Comparison of ENCODE assay signal across 8 mouse cellular contexts in the genomic region with DNA sequence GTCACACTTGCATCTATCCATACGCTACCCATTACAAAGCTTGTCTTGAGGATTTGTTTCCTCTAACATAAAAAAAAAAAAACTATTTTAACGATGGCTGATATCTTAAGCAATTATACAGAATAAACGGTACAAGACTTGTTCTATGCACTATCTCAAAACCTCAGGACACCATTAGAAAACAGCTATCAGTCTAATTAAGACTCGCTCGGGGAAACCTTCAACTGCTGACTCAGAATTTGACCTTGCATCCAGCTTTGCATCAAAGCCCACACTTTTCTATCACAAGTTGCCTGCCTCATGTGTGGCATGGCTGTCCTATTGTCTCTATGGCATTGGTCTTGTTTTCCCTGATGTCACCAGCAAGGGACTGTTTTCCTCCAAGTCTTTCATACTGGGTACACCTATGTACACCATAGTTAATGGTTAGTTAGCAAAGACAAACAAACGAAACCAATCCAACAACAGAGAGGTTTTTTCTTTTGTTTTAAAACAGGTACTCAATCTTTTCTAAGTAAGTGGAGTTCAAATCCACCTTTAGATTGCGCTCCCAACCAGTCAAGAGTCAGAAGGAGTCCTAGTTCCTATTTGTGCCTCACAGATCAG. TPM values are rescaled to one million over a fixed set of nuclear protein-coding genes. Genes with fewer than 3 reads are reported as not detected.
DNase-seq lines count a peak whose midpoint lies in the region; ATAC-seq and TF ChIP-seq lines count a peak whose summit lies in the region.

No protein-coding gene starts in this region.

- H3K9me3 ChIP-seq in heart, embryonic 15.5 days (replicated peaks): no peaks in the 10 kb centered on the region
- H3K9me3 ChIP-seq in hindbrain, embryonic 14.5 days (ENCODE audit: control insufficient read depth, low read length): no peaks in the 10 kb centered on the region
- H3K9me3 ChIP-seq in midbrain, embryonic 13.5 days: no peaks in the 10 kb centered on the region

- H3K36me3 ChIP-seq in heart, embryonic 15.5 days: peaks cover 54% of the 10 kb centered on the region
- H3K36me3 ChIP-seq in hindbrain, embryonic 14.5 days (replicated peaks; ENCODE audit: control insufficient read depth, insufficient read depth): peaks cover 63% of the 10 kb centered on the region
- H3K36me3 ChIP-seq in midbrain, embryonic 13.5 days: peaks cover 54% of the 10 kb centered on the region

- no peak for TF ChIP-seq POLR2A in bone marrow, adult 2 months (IDR thresholded peaks at IDR 0.05; ENCODE audit: borderline replicate concordance, control insufficient read depth, low read depth, low read length)

- no peak for ATAC-seq in heart, embryonic 15.5 days (replicated peaks; ENCODE audit: insufficient number of reproducible peaks, insufficient read depth, low FRiP score, low read depth)
- ATAC-seq in hindbrain, embryonic 14.5 days (ENCODE audit: low FRiP score): no peak
- ATAC-seq in midbrain, embryonic 13.5 days: no peak

- WGBS in heart, embryonic 15.5 days: 80% methylated on average over 7 of the region's 7 CpGs
- WGBS in bone marrow, adult 2 months: 62% methylated on average over 7 of the region's 7 CpGs
- WGBS in hindbrain, embryonic 14.5 days: 91% methylated on average over 7 of the region's 7 CpGs
- WGBS in midbrain, embryonic 13.5 days: 89% methylated on average over 7 of the region's 7 CpGs

- H3K27me3 ChIP-seq in heart, embryonic 15.5 days: no peaks in the 10 kb centered on the region
- H3K27me3 ChIP-seq in hindbrain, embryonic 14.5 days (ENCODE audit: control insufficient read depth, insufficient read depth, low read length): no peaks in the 10 kb centered on the region
- no peaks in the 10 kb centered on the region for H3K27me3 ChIP-seq in midbrain, embryonic 13.5 days

- H3K4me1 ChIP-seq in heart, embryonic 15.5 days (replicated peaks): peaks cover 22% of the 10 kb centered on the region
- no peaks in the 10 kb centered on the region; the same call in 1 of the 2 replicates for H3K4me1 ChIP-seq in bone marrow, adult 2 months (ENCODE audit: control insufficient read depth, insufficient read depth, low read length)
- H3K4me1 ChIP-seq in hindbrain, embryonic 14.5 days (replicated peaks; ENCODE audit: control insufficient read depth, insufficient read depth, low read length): peaks cover 26% of the 10 kb centered on the region
- H3K4me1 ChIP-seq in midbrain, embryonic 13.5 days (replicated peaks): peaks cover 26% of the 10 kb centered on the region

- intact Hi-C loops in heart, postnatal 10 days (cut with DNase I): loop anchor here (2.0 kb wide), 1 partner anchor 174 kb away; no protein-coding TSS in a partner anchor

- H3K4me3 ChIP-seq in heart, embryonic 15.5 days: peak overlapping the region; percentile 80
- H3K4me3 ChIP-seq in bone marrow, adult 2 months (replicated peaks; ENCODE audit: control insufficient read depth, low read depth, low read length): peak overlapping the region; percentile 36
- H3K4me3 ChIP-seq in hindbrain, embryonic 14.5 days (replicated peaks; ENCODE audit: low read length): peak overlapping the region; percentile 96; the same call in 1 of the 2 replicates
- peak overlapping the region; percentile 85 for H3K4me3 ChIP-seq in midbrain, embryonic 13.5 days (replicated peaks)

- TF ChIP-seq CTCF in bone marrow, adult 2 months (IDR thresholded peaks at IDR 0.05; ENCODE audit: control insufficient read depth, insufficient read depth, low read length): no peak

- no peak for DNase-seq in heart, postnatal 10 days
- no peak for DNase-seq in hindbrain, embryonic 14.5 days (ENCODE audit: low spot score)
- DNase-seq in cerebellum, postnatal 14 days: no peak
- DNase-seq in thymus, postnatal 14 days: no peak
- DNase-seq in cerebellum, postnatal 36 days: no peak

- no peak overlapping the region for H3K27ac ChIP-seq in heart, embryonic 15.5 days
- no peak overlapping the region for H3K27ac ChIP-seq in bone marrow, adult 2 months (ENCODE audit: control insufficient read depth, insufficient read depth, low read depth, low read length, poor library complexity)
- no peak overlapping the region for H3K27ac ChIP-seq in hindbrain, embryonic 14.5 days
- no peak overlapping the region for H3K27ac ChIP-seq in midbrain, embryonic 13.5 days

- H3K4me2 ChIP-seq in heart, embryonic 15.5 days: peak overlapping the region; percentile 72
- H3K4me2 ChIP-seq in hindbrain, embryonic 14.5 days (replicated peaks): peak overlapping the region; percentile 65
- peak overlapping the region; percentile 67 for H3K4me2 ChIP-seq in midbrain, embryonic 13.5 days (replicated peaks)

- H3K9ac ChIP-seq in heart, embryonic 15.5 days: peak overlapping the region; percentile 92
- peak overlapping the region; percentile 88; the same call in 1 of the 2 replicates for H3K9ac ChIP-seq in hindbrain, embryonic 14.5 days
- peak overlapping the region; percentile 89 for H3K9ac ChIP-seq in midbrain, embryonic 13.5 days (replicated peaks)

RNA-seq across cellular contexts. Expression of a gene that starts 1.5 kb away (rescaled TPM):
- 179 and 181 TPM in 2 replicates for polyA plus RNA-seq in heart, embryonic 15.5 days (2015; fragmentation: Nextera tagmentation; extraction: Ambion mirVana)
- total RNA-seq in heart, postnatal 10 days (2021): 100 to 1,000 TPM; 202 to 209 TPM
- 144 and 216 TPM in 2 replicates for polyA plus RNA-seq in bone marrow, adult 2 months (2011; ENCODE audit: insufficient read depth, insufficient read length, low replicate concordance, missing spikeins)
- polyA plus RNA-seq in hindbrain, embryonic 14.5 days (2014; fragmentation: Nextera tagmentation; extraction: Ambion mirVana): 207 and 215 TPM in 2 replicates
- polyA plus RNA-seq in midbrain, embryonic 13.5 days (2015; fragmentation: Nextera tagmentation; extraction: Ambion mirVana): 182 and 186 TPM in 2 replicates

RNA-seq across cellular contexts. Expression of a gene that starts 1.6 kb away (rescaled TPM):
- polyA plus RNA-seq in heart, embryonic 15.5 days (2015; fragmentation: Nextera tagmentation; extraction: Ambion mirVana): 73.8 and 73.9 TPM in 2 replicates
- 10 to 100 TPM; 38.9 to 43.7 TPM for total RNA-seq in heart, postnatal 10 days (2021)
- polyA plus RNA-seq in bone marrow, adult 2 months (2011; ENCODE audit: insufficient read depth, insufficient read length, low replicate concordance, missing spikeins): 28.2 and 49.0 TPM in 2 replicates
- polyA plus RNA-seq in hindbrain, embryonic 14.5 days (2014; fragmentation: Nextera tagmentation; extraction: Ambion mirVana): 147 and 156 TPM in 2 replicates
- 184 and 194 TPM in 2 replicates for polyA plus RNA-seq in midbrain, embryonic 13.5 days (2015; fragmentation: Nextera tagmentation; extraction: Ambion mirVana)

RNA-seq across cellular contexts. Expression of a gene that starts 24.1 kb away (rescaled TPM):
- 45.2 and 57.4 TPM in 2 replicates for polyA plus RNA-seq in heart, embryonic 15.5 days (2015; fragmentation: Nextera tagmentation; extraction: Ambion mirVana)
- total RNA-seq in heart, postnatal 10 days (2021): 10 to 100 TPM; 27.7 to 30.5 TPM
- polyA plus RNA-seq in bone marrow, adult 2 months (2011; ENCODE audit: insufficient read depth, insufficient read length, low replicate concordance, missing spikeins): 37.5 and 46.1 TPM in 2 replicates
- 99.1 and 99.7 TPM in 2 replicates for polyA plus RNA-seq in hindbrain, embryonic 14.5 days (2014; fragmentation: Nextera tagmentation; extraction: Ambion mirVana)
- 107 and 109 TPM in 2 replicates for polyA plus RNA-seq in midbrain, embryonic 13.5 days (2015; fragmentation: Nextera tagmentation; extraction: Ambion mirVana)

RNA-seq across cellular contexts. Expression of a gene that starts 26.8 kb away (rescaled TPM):
- polyA plus RNA-seq in heart, embryonic 15.5 days (2015; fragmentation: Nextera tagmentation; extraction: Ambion mirVana): 4.8 and 8.2 TPM in 2 replicates
- total RNA-seq in heart, postnatal 10 days (2021): 1 to 10 TPM; 1.1 to 2.1 TPM
- polyA plus RNA-seq in bone marrow, adult 2 months (2011; ENCODE audit: insufficient read depth, insufficient read length, low replicate concordance, missing spikeins): not detected in 2 replicates
- not detected in 2 replicates for polyA plus RNA-seq in hindbrain, embryonic 14.5 days (2014; fragmentation: Nextera tagmentation; extraction: Ambion mirVana)
- polyA plus RNA-seq in midbrain, embryonic 13.5 days (2015; fragmentation: Nextera tagmentation; extraction: Ambion mirVana): not detected in 2 replicates

Comparison
In these comparisons a context has a peak if more than half of its experiments do, and no peak if none do; other contexts are left out.
1. H3K4me3 ChIP-seq: peak in every context shown above with its lines; median percentile 96 in hindbrain, embryonic 14.5 days; 85 in midbrain, embryonic 13.5 days; 80 in heart, embryonic 15.5 days; 36 in bone marrow, adult 2 months.